Mouse (Mus musculus) C2C12 (cell line): ENCODE results near the gene Wee1.

Source experiments
- MAX ChIP-seq: IDR thresholded peaks from one replicate; pipeline ENCODE4 v1.6.1; 2011; ENCODE audit warnings: mild to moderate bottlenecking, control low read depth
- MYOD1 ChIP-seq: IDR thresholded peaks from one replicate; pipeline ENCODE4 v1.6.1; 2011; ENCODE audit warnings: low read depth; ENCODE audit not compliant: control insufficient read depth, insufficient read length
- USF1 ChIP-seq: IDR thresholded peaks from one replicate; pipeline ENCODE4 v1.6.1; 2011; ENCODE audit warnings: low read depth, mild to moderate bottlenecking, control low read depth, moderate library complexity

DNA sequence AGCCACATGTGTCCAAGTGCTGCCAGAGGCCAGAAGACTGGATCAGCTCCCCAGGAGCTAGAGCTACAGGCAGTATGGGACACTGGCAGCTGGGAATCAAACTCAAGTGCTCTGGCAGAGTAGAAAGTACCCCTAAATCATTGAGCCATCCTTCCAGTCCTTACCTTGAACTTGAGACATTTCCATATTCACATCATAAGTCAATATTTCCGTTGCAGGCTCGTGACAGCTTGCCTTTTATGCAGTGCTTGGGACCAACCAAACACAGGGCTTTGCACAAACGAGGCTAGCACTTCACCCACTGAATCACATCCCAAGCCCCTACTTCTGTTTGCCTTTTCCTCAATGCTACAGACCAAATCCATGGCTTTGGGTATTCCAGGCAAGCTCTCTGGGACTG is 36.2 kb downstream of the Wee1 start:
- no peak for TF ChIP-seq USF1
- no peak for TF ChIP-seq MAX
- no peak for TF ChIP-seq MYOD1
